ENCODE assay signal across 8 mouse cellular contexts in genomic region chr10:50657352-50657751, GRCm38 (mm10).
DNase-seq lines count a peak whose midpoint lies in the region; ATAC-seq and TF ChIP-seq lines count a peak whose summit lies in the region.

No protein-coding gene starts in this region.

- peak; percentile 36 for DNase-seq in heart, postnatal 0 days (ENCODE audit: low spot score)
- DNase-seq in heart, adult 11 months: no peak
- DNase-seq in c-Kit-positive CD71-positive TER-119-positive erythroid progenitor cells, embryonic 14.5 days (ENCODE audit: low spot score): peak; percentile 46
- peak; percentile 23 for DNase-seq in induced T-regulatory cell, adult 2 months (ENCODE audit: low read depth)
- peak; percentile 33 for DNase-seq in naive thymus-derived CD4-positive, alpha-beta T cell, adult 2 months (ENCODE audit: low read depth)
- no peak for DNase-seq in frontal cortex, postnatal 25 days (ENCODE audit: low spot score in 2 of 2)
- DNase-seq in heart, postnatal 4 days: no peak

- no peak for TF ChIP-seq EP300 in heart, postnatal 0 days (IDR thresholded peaks at IDR 0.05; ENCODE audit: low read depth)

- peaks cover 10% of the 10 kb centered on the region for H3K36me3 ChIP-seq in heart, postnatal 0 days (replicated peaks; ENCODE audit: control insufficient read depth, insufficient read depth, low read length)

- TF ChIP-seq CTCF in heart, postnatal 0 days (IDR thresholded peaks at IDR 0.05; ENCODE audit: low read depth): peak; percentile 56

- WGBS in heart, postnatal 0 days: 34% methylated on average over 1 of the region's 1 CpGs

- no peak overlapping the region for H3K9ac ChIP-seq in heart, postnatal 0 days (replicated peaks; ENCODE audit: low read depth, low read length)

- no peaks in the 10 kb centered on the region for H3K9me3 ChIP-seq in heart, postnatal 0 days (replicated peaks; ENCODE audit: control insufficient read depth, low read length)

- H3K27ac ChIP-seq in heart, postnatal 0 days (ENCODE audit: low read depth): no peak overlapping the region

- no peaks in the 10 kb centered on the region for H3K27me3 ChIP-seq in heart, postnatal 0 days (ENCODE audit: control insufficient read depth, insufficient read depth, low read length)

- H3K4me3 ChIP-seq in heart, postnatal 0 days (ENCODE audit: low read depth, low read length): no peak overlapping the region

- ATAC-seq in heart, postnatal 0 days (ENCODE audit: insufficient read depth, low read depth): no peak; the same call in 1 of the 2 replicates
- ATAC-seq in CD4-positive, CD25-positive, alpha-beta regulatory T cell, adult 4 months: peak; percentile 86

- no peaks in the 10 kb centered on the region for H3K4me1 ChIP-seq in heart, postnatal 0 days (ENCODE audit: control insufficient read depth, insufficient read depth)

- H3K4me2 ChIP-seq in heart, postnatal 0 days (ENCODE audit: low read depth, low read length): no peak overlapping the region

Comparison
In these comparisons a context has a peak if more than half of its experiments do, and no peak if none do; other contexts are left out.
1. DNase-seq: peak in heart, postnatal 0 days (single experiment), c-Kit-positive CD71-positive TER-119-positive erythroid progenitor cells, embryonic 14.5 days (single experiment), induced T-regulatory cell, adult 2 months (single experiment) and naive thymus-derived CD4-positive, alpha-beta T cell, adult 2 months (single experiment); none in heart, adult 11 months (single experiment), frontal cortex, postnatal 25 days (0 of 2) and heart, postnatal 4 days (single experiment).